Mouse (Mus musculus) activated CD4-positive, CD25-positive, alpha-beta regulatory T cell, adult 9 weeks (primary cell): ENCODE results near the gene Lsr. TPM values are rescaled to one million over a fixed set of nuclear protein-coding genes. Genes with fewer than 3 reads are reported as not detected.

Experiments
- polyA plus RNA-seq: library from polyadenylated mRNA; unstranded; fragments of 100-300 nt; shearing (Covaris generic); gene quantifications from one replicate; pipeline ENCODE4 v1.2.1, GENCODE M21; 2017

Gene Lsr
- polyA plus RNA-seq = 4.5 TPM

DNA sequence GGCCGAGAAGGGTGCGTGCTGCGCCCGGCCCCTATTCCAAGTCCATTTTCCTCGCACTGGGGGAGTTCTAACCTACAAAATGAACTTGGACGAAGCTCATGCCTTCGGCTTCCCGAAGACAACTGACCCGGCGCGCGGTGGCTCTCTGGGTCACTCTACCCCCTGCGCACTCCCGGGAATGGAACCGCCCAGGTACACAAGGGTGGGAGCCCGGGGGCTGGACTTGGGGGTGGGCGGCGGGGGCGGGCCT, at the start of gene Lsr:
Gene Lsr (minus strand): TSS at position 214 of the 250 bp plus-strand sequence.

DNA sequence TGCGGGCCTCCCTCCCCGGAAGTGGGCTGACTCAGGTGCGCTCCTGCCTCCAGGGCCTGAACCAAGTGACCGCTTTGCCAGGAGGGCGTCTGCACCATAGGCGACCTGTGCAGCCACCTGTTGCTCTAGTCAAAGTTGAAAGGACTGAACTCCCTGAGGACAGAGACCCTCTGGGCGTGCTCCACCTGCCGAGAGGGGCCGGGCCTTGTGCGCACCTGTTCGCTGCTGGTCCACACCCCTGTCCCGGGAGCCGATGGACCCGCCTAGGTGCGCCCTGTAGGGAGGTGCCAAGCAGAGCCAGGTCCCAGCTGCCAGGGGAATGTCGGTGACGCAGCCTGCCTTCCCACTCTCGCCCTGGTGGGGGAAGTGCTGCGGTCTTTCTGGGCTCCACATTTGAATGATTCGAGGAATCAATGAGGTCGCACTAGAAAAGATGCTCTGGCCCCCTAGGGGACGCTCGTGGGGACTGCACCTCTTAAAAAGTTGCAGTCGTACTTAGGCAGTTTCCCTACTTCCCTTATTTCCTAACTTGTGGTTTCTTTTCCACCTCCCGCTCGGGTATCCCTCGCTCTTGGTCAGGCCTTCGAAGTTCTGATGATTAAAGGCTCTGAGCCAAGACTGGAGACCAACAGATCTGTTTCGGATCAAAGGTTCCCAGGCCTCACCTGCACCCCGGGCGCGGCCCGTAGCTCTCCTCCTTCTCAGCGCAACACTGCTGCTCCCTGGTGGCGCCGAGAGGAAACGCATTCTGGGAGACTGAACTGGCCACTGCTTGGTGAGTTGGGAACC, 431 bp upstream of the Lsr start, which contains the start of gene Fam187b:
Gene Fam187b (plus strand): TSS at position 290 of the 789 bp plus-strand sequence.

DNA sequence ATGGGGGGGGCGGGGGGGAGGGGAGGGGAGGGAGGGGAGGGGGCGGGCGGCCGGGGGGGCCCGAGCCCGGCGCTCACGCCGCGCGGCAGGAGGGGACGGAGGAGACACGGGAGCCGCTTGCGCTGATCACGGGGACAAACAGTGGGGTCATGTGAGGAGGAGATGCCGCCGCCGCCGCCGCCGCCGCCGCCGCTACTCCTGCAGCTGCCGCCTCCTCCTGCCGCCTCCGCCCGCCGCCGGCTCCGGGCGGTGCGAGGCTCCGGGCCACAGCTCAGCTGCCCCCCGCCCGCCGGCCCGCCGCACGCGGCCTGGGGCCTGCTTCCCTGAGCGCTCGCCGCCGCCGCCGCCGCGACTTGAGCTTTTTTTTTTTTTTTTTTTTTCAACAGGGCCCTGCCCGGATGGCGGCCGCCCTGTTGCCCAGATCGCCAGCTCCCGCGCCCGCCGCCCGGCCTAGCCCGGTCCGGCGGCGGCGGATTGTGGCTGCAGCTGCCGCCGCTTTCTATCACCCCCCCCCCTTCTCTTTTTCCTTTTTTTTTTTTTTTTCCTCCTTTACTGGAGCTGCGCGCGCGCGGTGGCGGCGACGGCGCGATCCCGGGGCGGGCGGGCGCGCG, 16.4 kb downstream of the Lsr start, which contains the start of gene Usf2:
Gene Usf2 (minus strand): TSS at position 48 of the 611 bp plus-strand sequence.

DNA sequence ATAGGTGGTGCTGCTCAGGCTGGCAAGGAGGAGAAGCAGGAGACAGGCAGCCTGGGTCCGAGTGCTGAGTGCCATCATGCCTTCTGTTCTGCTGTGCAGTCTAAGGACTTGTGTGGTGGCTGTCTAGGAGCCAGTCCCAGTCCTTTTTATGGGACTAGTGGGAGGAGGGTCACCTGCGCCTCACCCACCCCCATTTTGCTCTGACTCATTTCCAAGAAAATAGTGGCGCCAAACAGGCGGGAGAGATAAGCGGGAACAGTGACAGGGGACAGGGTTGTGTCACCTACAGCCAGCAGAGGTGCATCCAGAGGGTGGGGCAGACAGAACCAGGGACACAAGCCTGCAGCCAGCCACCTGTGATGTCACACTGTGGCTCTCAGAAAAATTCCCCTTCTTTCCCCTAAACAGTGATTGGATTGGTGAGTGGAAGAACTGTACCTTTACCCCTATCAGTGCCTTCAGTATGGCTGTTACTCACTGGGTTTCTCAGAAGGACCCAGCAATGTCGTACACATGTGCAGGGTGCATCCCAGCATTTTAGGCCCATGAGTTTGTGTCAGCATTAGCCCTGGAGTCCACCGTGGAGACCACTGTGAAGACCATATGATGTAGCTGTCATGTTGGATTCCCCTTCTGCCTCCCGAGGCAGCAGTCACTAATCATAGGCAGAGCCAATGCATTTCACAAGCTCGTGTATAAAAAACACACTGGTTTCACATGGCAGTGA, 29.2 kb downstream of the Lsr start, which contains the start of gene Hamp:
Gene Hamp (minus strand): TSS at position 124 of the 727 bp plus-strand sequence.

DNA sequence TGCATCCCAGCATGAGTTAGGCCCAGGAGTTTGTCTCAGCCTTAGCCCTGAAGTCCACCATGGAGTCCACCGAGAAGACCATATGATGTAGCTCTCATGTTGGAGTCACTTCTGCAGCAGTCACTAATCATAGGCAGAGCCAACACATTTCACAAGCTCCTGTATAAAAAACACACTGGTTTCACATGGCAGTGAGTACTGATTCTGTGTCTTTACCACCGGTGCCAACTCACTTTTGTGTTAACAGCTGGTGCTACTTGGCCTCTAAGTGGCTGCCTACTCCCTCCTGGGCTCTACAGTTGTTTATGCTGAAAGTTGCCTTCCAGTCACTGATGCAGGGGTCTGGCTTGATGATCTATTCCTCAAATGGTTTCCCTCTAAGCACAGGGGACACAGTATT, 48.7 kb downstream of the Lsr start, which contains the start of gene Hamp2:
Gene Hamp2 (minus strand): TSS at position 101 of the 400 bp plus-strand sequence.

DNA sequence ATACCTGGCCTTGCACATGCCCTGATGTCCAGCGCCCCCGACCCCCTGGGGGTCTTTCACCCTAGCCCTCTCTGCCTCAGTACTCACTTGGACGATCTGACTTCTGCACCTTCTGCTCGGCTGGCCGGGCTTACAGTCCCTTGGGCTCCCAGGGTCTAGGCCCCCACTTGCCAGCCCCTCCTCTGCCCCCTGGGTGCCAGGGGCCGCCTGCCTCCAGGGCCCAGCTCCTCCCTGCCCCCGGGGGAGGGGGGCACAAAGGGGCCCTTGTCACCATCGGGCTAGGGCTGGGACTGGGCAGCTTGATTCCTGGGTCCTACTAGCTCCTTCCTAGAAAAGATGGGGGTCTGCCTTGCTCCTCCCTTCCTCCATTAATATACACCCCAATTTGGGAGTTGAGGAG, 58.5 kb downstream of the Lsr start, which contains the start of gene Mag:
Gene Mag (minus strand): TSS at position 142 of the 400 bp plus-strand sequence.

Other genes starting within 250 kb of the Lsr start
- gene Tmem147, start 243.9 kb downstream of the Lsr start, polyA plus RNA-seq = 109 TPM
- 0.32 TPM for gene Gapdhs, start 229.8 kb downstream of the Lsr start, polyA plus RNA-seq
- gene Sbsn, start 222.0 kb downstream of the Lsr start, polyA plus RNA-seq = 1.5 TPM
- gene Dmkn, start 209.7 kb downstream of the Lsr start, polyA plus RNA-seq = not detected
- not detected for gene Krtdap, start 185.6 kb downstream of the Lsr start, polyA plus RNA-seq
- gene Ffar2, start 149.7 kb downstream of the Lsr start, polyA plus RNA-seq = not detected
- not detected for gene Ffar3, start 117.3 kb downstream of the Lsr start, polyA plus RNA-seq
- not detected for gene Ffar1, start 111.9 kb downstream of the Lsr start, polyA plus RNA-seq
- 16.4 TPM for gene Cd22, start 93.1 kb downstream of the Lsr start, polyA plus RNA-seq
- not detected for gene Mag, start 58.6 kb downstream of the Lsr start, polyA plus RNA-seq
- not detected for gene Hamp2, start 48.8 kb downstream of the Lsr start, polyA plus RNA-seq
- gene Hamp, start 29.4 kb downstream of the Lsr start, polyA plus RNA-seq = not detected
- gene Usf2, start 16.7 kb downstream of the Lsr start, polyA plus RNA-seq = 7.3 TPM
- gene Fam187b, start 326 bp upstream of the Lsr start, polyA plus RNA-seq = 1.1 TPM
- gene Fxyd5, start 69.0 kb upstream of the Lsr start, polyA plus RNA-seq = 1,832 TPM
- gene Fxyd7, start 78.0 kb upstream of the Lsr start, polyA plus RNA-seq = not detected
- not detected for gene Fxyd1, start 83.7 kb upstream of the Lsr start, polyA plus RNA-seq
- gene Lgi4, start 85.9 kb upstream of the Lsr start, polyA plus RNA-seq = 0.16 TPM
- not detected for gene Fxyd3, start 103.2 kb upstream of the Lsr start, polyA plus RNA-seq
- 13.7 TPM for gene Hpn, start 141.8 kb upstream of the Lsr start, polyA plus RNA-seq
- not detected for gene Scn1b, start 153.5 kb upstream of the Lsr start, polyA plus RNA-seq
- 252 TPM for gene Gramd1a, start 182.4 kb upstream of the Lsr start, polyA plus RNA-seq